Mouse (Mus musculus) hindbrain, embryonic 10.5 days (tissue): ENCODE results near the gene Arxes2. TPM values are rescaled to one million over a fixed set of nuclear protein-coding genes. Genes with fewer than 3 reads are reported as not detected.
"Not testable (repeated sequence)": the region's sequence is repeated elsewhere in the genome, so short reads cannot be mapped to it uniquely, and the experiment has no call there.

Experiments
- DNase-seq: peaks from one replicate; pipeline ENCODE4 v3.0.0-alpha.2; 2017; ENCODE audit warnings: low spot score
- H3K27ac ChIP-seq: fragments of 300-500 bp; sonication (generic); 2 replicates; pipeline ENCODE4 v1.5.1; 2016; ENCODE audit warnings: mild to moderate bottlenecking, moderate library complexity
- H3K27me3 ChIP-seq: fragments of 300-500 bp; sonication (generic); 2 replicates; pipeline ENCODE4 v1.6.1; 2016; ENCODE audit warnings: mild to moderate bottlenecking; ENCODE audit not compliant: poor library complexity, insufficient read depth, severe bottlenecking
- H3K36me3 ChIP-seq: fragments of 300-500 bp; sonication (generic); 2 replicates; pipeline ENCODE4 v1.6.1; 2016; ENCODE audit warnings: mild to moderate bottlenecking, moderate library complexity
- H3K4me1 ChIP-seq: fragments of 300-500 bp; sonication (generic); replicated peaks from 2 replicates; pipeline ENCODE4 v1.6.1; 2016; ENCODE audit warnings: mild to moderate bottlenecking
- H3K4me3 ChIP-seq: fragments of 300-500 bp; sonication (generic); 2 replicates; pipeline ENCODE4 v1.5.1; 2016; ENCODE audit warnings: mild to moderate bottlenecking, moderate library complexity
- H3K9me3 ChIP-seq: fragments of 300-500 bp; sonication (generic); 2 replicates; pipeline ENCODE4 v1.6.1; 2016; ENCODE audit warnings: mild to moderate bottlenecking, moderate library complexity
- WGBS: fragments of 180-500 bp; shearing (Covaris S2); methylation state at CpG from one replicate; pipeline ENCODE4 v1.1.7; 2016; 5-methylcytosine and 5-hydroxymethylcytosine counted together
- polyA plus RNA-seq: library from polyadenylated mRNA; unstranded; fragments of >200 nt; fragmentation: Nextera tagmentation; extraction: Ambion mirVana; gene quantifications from 2 replicates; pipeline ENCODE4 v1.2.1, GENCODE M21; 2016

Gene Arxes2
- 89.6 and 92.7 TPM in 2 replicates for polyA plus RNA-seq

DNA sequence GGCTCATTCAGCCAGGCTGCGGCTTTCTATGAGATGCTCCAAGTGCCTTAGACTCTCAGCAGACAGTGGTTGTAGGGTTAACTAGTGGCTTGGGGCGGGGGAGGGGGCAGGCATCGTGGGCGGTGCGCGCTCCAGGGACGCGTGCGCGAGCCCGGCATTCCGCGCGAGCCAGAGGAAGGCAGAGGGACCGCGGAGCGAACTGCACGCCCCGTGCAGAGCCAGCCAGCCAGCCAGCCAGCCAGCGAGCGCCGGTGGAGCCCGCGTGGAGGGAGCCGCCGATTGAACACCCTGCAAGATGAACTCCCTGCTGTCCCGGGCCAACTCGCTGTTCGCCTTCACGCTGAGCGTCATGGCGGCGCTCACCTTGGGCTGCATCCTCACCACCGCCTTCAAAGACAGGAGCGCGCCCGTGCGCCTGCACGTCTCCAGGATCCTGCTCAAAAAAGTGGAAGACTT is at the start of gene Arxes2:
Gene Arxes2, plus strand, starts transcription at position 161 of the 456 bp plus-strand sequence.
- Histone ChIP-seq H3K4me3 (peak within 1 kb of the TSS; percentile 45), H3K27ac (peak within 1 kb of the TSS; percentile 75)
- not testable (repeated sequence) for H3K36me3 ChIP-seq, H3K4me1 ChIP-seq, DNase-seq, H3K9me3 ChIP-seq, H3K27me3 ChIP-seq
- WGBS = 18% methylated on average over 22 of the region's 39 CpGs

DNA sequence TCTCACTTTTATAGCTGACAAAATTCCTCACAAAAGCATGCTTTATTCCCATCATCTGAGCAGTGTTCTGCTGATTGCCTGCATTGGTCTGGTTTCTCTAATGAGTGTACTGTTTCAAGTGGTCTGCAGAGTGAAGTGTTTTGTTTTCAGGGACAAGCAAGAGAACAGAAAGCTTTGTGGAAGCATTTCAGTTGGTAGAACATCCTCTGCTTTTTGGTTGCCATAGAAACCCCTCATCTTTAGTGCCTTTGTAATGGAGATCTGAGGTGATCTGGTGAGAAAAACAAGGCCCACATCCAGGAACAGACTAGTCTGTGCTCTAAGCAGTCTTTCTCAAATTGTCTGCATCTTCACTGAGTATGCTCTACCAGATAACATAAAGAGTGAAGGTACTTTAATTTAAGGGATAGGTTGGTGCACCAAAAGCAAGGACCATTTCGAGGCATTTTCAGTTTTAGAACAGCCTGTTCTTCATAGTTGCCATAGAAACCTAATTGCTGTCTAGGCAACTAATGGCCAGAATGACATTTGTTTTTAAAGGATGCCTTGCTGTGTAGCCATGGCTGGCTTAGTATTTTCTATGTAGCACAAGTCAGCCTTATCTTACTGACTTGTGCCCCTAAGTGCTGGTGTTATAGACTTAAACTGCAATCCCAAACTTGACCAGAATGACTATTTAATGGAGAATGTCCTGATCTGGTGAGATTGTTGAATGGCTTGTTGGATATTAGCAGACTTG is 44.8 kb upstream of the Arxes2 start:
- H3K27ac ChIP-seq = no peak overlapping the region
- 60% methylated on average over 1 of the region's 1 CpGs for WGBS
- H3K36me3 ChIP-seq = no peaks in the 10 kb centered on the region

DNA sequence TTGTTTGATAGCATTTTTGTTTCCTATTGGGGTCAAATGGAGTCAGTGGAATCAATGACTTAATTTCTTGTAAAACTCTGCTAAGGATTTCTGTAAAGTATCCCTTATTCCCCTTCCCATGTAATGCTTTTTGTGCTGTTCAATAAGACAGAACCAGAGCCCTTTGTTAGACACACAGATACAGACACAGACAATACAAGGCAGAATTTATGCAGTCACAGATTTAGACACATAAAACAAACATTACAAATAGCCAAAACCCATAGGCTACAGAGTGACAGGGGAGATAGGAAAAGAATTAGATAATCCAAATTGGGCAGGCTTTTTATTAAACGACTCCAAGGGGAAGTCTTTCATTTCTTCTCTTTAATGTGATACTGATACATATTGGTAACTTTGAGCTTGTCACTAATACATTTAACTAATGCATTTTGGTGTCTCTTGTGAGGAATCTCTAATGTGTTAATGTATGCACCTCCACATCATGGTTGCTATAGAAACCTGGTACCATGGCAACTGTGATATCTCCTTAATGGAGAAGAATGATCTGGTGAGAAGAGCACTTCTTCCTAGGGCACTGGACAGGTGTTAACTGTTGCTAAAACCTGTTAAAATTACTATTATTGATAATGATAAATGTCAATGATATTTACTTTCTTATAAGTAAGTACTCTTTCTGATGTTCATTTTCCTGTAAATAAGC is 36.5 kb upstream of the Arxes2 start:
- WGBS = 78% methylated on average over 1 of the region's 1 CpGs
- no peak overlapping the region for H3K4me3 ChIP-seq
- no peak for DNase-seq
- H3K27me3 ChIP-seq = no peaks in the 10 kb centered on the region
- no peak overlapping the region for H3K27ac ChIP-seq
- H3K4me1 ChIP-seq = no peaks in the 10 kb centered on the region
- H3K36me3 ChIP-seq = no peaks in the 10 kb centered on the region
- no peaks in the 10 kb centered on the region for H3K9me3 ChIP-seq

More for the DNA sequence above, 44.8 kb upstream of the Arxes2 start:
- H3K4me1 ChIP-seq = no peaks in the 10 kb centered on the region
- no peak for DNase-seq
- H3K9me3 ChIP-seq = no peaks in the 10 kb centered on the region
- H3K4me3 ChIP-seq = no peak overlapping the region
- no peaks in the 10 kb centered on the region for H3K27me3 ChIP-seq

DNA sequence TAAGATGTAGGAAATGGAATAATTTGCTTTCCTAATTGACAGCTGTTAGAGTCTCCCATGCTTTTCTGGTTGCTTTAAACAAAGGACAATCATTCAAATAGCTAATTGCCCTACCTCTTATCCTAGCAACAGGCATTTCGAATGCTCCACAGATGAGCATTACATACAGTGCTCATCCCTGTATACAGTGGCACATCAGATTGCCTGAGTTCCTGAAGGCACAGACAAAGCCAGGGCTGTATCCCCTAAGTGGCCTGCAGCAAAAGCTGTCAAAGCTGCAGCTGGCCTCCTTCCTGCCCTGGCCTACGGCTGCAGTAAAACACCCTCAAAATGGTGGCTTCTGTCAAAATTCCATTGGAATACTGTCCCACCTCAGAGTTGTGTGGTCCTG is 35.9 kb upstream of the Arxes2 start:
- Histone ChIP-seq H3K4me1 (no peaks in the 10 kb centered on the region), H3K4me3 (no peak overlapping the region), H3K27me3 (no peaks in the 10 kb centered on the region), H3K9me3 (no peaks in the 10 kb centered on the region), H3K27ac (no peak overlapping the region), H3K36me3 (no peaks in the 10 kb centered on the region)
- WGBS = 73% methylated on average over 2 of the region's 2 CpGs
- no peak for DNase-seq

DNA sequence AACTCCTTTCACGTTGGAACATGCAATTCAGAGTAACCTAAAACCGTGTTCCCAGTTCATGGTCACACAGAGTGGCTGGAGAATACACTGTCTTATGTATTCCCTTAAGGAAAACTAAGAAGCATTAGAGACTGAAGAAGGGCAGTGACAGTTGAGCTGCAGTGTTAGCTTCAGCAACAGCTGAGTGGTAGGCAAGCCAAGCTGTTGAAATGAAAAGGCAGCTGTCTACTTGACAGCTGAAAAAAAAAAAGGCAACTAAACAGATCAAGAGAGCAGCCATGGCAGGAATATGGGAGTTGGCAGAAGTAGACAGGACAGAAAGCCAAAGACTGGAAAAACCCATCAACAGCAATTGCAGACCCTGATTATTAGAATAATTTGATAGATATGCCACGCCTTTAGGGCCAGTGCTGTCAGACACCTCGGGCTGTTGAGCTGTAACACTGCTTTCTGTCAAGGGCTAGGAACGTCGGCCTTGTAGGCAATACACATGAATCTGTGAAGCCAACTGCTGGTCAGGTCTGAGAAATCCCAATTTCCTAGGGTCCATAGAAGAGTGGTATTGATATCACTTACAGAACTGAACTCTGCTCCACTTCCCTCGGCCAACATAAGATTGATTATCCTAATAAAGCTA is 34.9 kb upstream of the Arxes2 start:
- DNase-seq = no peak
- H3K9me3 ChIP-seq = no peaks in the 10 kb centered on the region
- 0 out of 2 replicates have a peak, but pooled peaks cover 6% of the 10 kb centered on the region for H3K4me1 ChIP-seq
- no peak overlapping the region for H3K4me3 ChIP-seq
- H3K27ac ChIP-seq = no peak overlapping the region
- H3K36me3 ChIP-seq = no peaks in the 10 kb centered on the region
- 86% methylated on average over 7 of the region's 7 CpGs for WGBS
- H3K27me3 ChIP-seq = no peaks in the 10 kb centered on the region

DNA sequence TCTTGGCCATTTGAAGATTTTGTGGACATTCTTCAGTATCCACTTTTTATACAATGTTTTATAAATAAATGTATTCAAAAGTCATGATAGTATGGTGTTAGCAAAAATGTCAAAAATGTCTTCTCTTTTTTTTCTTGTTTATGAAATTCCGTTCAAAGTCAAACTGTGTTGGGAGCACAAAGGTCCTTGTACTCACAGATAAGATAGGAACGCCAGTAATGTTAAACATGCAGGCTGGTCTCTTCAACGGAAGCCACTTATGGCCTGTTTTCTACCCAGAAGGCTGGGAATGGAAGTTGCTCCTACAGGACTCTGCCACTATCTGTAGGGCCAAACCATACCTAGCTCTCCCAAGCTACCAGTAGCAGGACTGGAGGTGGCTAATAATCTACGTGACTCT is 34.1 kb upstream of the Arxes2 start:
- no peaks in the 10 kb centered on the region for H3K27me3 ChIP-seq
- H3K27ac ChIP-seq = no peak overlapping the region
- no peak overlapping the region for H3K4me3 ChIP-seq
- no peaks in the 10 kb centered on the region for H3K36me3 ChIP-seq
- DNase-seq = no peak
- 89% methylated on average over 4 of the region's 4 CpGs for WGBS
- no peaks in the 10 kb centered on the region for H3K9me3 ChIP-seq
- 0 out of 2 replicates have a peak, but pooled peaks cover 6% of the 10 kb centered on the region for H3K4me1 ChIP-seq

DNA sequence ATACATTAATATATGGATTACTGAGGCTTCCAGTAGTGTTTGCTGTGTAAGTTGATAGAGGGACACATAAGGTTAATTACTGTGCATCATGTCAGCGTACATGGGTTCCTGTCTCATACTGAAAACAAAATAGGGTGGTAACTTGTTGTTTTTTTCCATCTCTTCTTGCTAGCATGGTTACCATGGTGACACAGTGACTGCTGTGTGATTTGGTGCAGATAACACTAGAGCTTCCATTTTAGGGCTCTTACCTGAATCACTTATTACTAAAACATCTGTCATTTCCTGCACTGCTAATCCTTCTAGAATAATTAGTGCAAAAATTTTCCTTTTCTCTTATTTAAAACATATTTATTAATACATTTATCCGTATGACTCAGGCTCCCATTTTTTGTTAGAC is 31.3 kb upstream of the Arxes2 start:
- 67% methylated on average over 2 of the region's 2 CpGs for WGBS
- no peak for DNase-seq
- Histone ChIP-seq H3K4me3 (no peak overlapping the region), H3K9me3 (no peaks in the 10 kb centered on the region), H3K27ac (no peak overlapping the region), H3K36me3 (no peaks in the 10 kb centered on the region), H3K27me3 (no peaks in the 10 kb centered on the region), H3K4me1 (0 out of 2 replicates have a peak, but pooled peaks cover 6% of the 10 kb centered on the region)

DNA sequence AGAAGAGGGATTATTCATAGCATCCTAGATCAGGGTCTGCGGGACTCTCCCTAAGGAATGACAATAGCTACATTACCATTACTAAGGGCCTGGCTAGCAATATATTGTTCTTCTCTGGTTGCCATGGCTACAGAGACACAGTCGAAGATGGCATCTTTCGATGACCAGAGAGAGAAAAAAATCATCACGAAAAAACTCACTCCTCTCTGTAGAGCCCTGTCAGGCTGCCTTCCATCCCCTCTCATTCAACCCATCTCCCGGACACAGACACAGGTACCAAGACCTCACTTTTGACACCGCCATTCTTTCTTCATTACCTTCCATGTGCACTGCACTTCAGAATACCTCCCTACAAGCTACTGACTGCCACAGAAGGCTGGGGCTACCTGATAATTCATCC is 30.5 kb upstream of the Arxes2 start:
- no peak overlapping the region for H3K4me3 ChIP-seq
- H3K27me3 ChIP-seq = no peaks in the 10 kb centered on the region
- 0 out of 2 replicates have a peak, but pooled peaks cover 6% of the 10 kb centered on the region for H3K4me1 ChIP-seq
- no peak overlapping the region for H3K27ac ChIP-seq
- no peaks in the 10 kb centered on the region for H3K36me3 ChIP-seq
- no peaks in the 10 kb centered on the region for H3K9me3 ChIP-seq
- no peak for DNase-seq
- 32% methylated on average over 6 of the region's 6 CpGs for WGBS

DNA sequence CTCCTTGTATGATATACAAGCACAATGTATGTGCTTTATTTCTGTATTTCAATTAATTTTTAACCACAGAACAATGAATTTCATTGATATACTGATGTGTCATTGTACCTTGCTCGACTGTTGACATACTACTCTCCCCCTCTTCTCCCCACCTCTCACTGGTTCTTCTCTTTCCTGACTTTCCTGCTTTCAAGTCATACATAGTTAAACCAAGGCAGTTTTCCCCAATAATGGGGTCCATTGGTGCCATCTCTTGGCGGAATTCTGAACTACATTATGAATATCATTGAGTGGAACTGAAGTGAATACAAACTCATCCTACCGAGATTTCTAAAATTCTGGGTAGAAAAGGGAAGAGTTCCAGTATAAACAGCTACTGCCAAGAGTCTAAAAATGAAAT is 30.0 kb upstream of the Arxes2 start:
- 22% methylated on average over 3 of the region's 3 CpGs for WGBS
- no peak for DNase-seq

DNA sequence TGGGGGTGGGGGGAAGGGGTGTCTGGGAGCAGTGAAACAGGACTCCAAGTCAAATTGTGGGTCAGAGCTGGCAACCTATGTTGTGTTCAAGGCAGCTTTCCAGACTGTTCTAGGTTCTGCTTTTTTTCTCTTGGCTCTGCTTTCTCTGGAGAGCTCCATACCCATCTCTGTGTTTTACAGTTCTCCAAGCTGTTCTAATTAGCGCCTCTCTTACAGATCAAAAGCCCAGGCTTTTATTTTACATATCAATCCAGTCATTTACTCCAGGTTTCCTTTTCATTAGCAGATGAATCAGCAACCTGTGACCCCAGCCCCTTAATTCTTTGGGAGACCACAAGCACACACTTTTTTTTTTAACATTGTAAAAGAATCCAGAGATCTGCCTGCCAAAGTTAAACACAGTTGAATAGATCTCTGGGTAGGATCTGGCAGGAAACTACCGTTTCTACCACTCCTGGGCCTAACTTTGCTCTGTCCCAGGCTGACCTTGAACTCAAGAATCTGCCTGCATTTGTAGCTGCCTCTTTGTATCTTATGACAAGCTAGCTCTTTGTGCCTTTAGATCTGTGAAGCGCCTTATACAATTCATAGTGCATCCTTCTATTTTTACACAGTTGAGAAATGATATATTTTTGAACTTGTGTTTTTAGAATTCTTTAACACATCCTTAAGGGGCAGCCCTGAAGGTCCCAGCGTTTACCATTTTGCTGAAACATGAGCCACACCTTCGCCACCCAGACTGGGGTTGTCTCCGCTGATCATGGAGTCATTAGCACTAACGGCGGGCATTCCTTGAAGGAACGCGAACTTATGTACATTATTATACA is 19.8 kb upstream of the Arxes2 start:
- H3K4me1 ChIP-seq = no peaks in the 10 kb centered on the region
- H3K4me3 ChIP-seq = no peak overlapping the region
- DNase-seq = no peak
- H3K36me3 ChIP-seq = peaks cover 3% of the 10 kb centered on the region; the same call in 1 of the 2 replicates
- no peaks in the 10 kb centered on the region for H3K9me3 ChIP-seq
- no peak overlapping the region for H3K27ac ChIP-seq
- WGBS = 73% methylated on average over 10 of the region's 10 CpGs
- H3K27me3 ChIP-seq = no peaks in the 10 kb centered on the region

More for the DNA sequence above, 30.0 kb upstream of the Arxes2 start:
- Histone ChIP-seq H3K9me3 (no peaks in the 10 kb centered on the region), H3K27ac (no peak overlapping the region), H3K4me3 (no peak overlapping the region), H3K4me1 (0 out of 2 replicates have a peak, but pooled peaks cover 6% of the 10 kb centered on the region), H3K27me3 (no peaks in the 10 kb centered on the region), H3K36me3 (no peaks in the 10 kb centered on the region)

DNA sequence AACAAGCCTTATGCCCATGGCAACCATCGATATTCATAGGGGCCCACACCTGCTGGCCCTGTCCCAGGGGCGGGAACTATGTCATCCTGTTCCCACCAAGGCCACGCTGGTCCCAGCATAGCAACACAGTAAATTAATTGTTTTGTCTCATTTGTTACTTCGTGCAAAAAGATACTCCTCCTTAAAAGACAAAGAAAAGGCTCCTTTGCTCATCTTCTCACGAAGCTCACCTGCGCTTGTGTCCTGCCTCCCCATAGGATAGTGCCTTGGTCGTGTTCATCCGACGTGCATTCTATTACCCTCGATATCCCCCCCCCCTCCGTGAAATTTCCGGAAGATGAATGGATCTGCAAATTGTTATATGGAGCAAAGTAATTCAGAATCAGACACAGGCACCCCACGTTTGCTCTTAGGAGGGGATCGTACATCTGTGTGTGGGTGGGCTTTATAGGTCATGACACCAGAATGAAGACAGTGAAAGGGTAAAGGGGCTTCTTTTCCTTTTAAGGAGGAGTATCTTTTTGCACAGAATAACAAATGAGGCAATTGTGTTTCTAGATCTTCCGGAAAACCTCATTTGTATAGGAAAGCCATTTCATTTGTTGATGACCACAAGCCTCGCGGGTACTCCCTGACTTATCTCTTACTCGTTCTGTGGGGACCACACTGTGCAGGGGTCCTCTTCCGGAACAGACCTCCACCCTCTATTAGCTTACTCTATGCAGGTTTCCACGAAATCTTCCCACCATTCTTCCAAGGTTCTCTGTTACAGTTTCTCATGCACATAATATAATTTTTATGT is 19.0 kb upstream of the Arxes2 start:
- Histone ChIP-seq H3K4me3 (no peak overlapping the region), H3K36me3 (peaks cover 3% of the 10 kb centered on the region; the same call in 1 of the 2 replicates), H3K27ac (no peak overlapping the region), H3K9me3 (no peaks in the 10 kb centered on the region), H3K27me3 (no peaks in the 10 kb centered on the region), H3K4me1 (no peaks in the 10 kb centered on the region)
- no peak for DNase-seq
- 63% methylated on average over 20 of the region's 20 CpGs for WGBS

DNA sequence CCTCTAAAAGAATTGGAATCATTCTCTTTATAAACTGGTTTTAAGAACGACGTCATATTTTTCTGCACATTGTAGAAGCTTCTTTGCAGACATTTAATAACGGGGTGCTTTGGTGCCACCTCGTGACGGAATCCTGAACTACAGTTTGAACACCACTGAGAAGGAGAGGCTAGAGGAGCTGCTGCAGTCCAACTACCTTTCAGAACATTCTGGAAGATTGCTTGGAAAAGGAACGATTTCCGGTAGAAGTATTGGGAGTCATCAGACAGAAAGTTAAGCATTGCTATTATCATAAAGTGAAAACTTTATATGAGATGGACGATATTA is 18.4 kb upstream of the Arxes2 start:
- Histone ChIP-seq H3K36me3 (peaks cover 3% of the 10 kb centered on the region; the same call in 1 of the 2 replicates), H3K4me3 (no peak overlapping the region), H3K27ac (no peak overlapping the region), H3K27me3 (no peaks in the 10 kb centered on the region), H3K9me3 (no peaks in the 10 kb centered on the region), H3K4me1 (no peaks in the 10 kb centered on the region)
- DNase-seq = peak; percentile 63
- 24% methylated on average over 8 of the region's 8 CpGs for WGBS
